Mouse (Mus musculus) heart, postnatal 4 days (tissue): ENCODE data around the gene Igf2bp1. TPM values are rescaled to one million over a fixed set of nuclear protein-coding genes. Genes with fewer than 3 reads are reported as not detected.

Experiments
- DNase-seq: peaks from one replicate; pipeline ENCODE4 v3.0.0; 2021
- total RNA-seq, 2 experiments: library from RNA; stranded (reverse); gene quantifications; 2 replicates each; pipeline ENCODE4 v1.2.3; 2021

Gene Igf2bp1
- total RNA-seq, result 10 to 100 TPM in 1 of 2 experiments, 1 to 10 TPM in 1; 6.3 to 10.6 TPM

- DNase-seq, result peak; percentile 58
Measured at GRCm38 (mm10) chr11:96005403-96006271, at the start of gene Igf2bp1. Igf2bp1 (minus strand) TSS chr11:96005940.

- DNase-seq, result no peak
Measured at GRCm38 (mm10) chr11:96050854-96051253, 45.1 kb upstream of the Igf2bp1 start.

GRCm38 (mm10) chr11:96049939-96050338, 44.2 kb upstream of the Igf2bp1 start:
- no peak for DNase-seq

- no peak for DNase-seq
Measured at GRCm38 (mm10) chr11:96047469-96048373, 42.0 kb upstream of the Igf2bp1 start.

GRCm38 (mm10) chr11:96046793-96047192, 41.1 kb upstream of the Igf2bp1 start:
- DNase-seq, result no peak

GRCm38 (mm10) chr11:96046028-96046427, 40.3 kb upstream of the Igf2bp1 start:
- no peak for DNase-seq

GRCm38 (mm10) chr11:96044803-96045567, 39.2 kb upstream of the Igf2bp1 start:
- no peak for DNase-seq

GRCm38 (mm10) chr11:96038560-96038959, 32.8 kb upstream of the Igf2bp1 start:
- DNase-seq, result no peak

GRCm38 (mm10) chr11:96037499-96037898, 31.8 kb upstream of the Igf2bp1 start:
- DNase-seq, result no peak

GRCm38 (mm10) chr11:96035133-96035532, 29.4 kb upstream of the Igf2bp1 start:
- DNase-seq, result peak; percentile 24

- peak; percentile 96 for DNase-seq
Measured at GRCm38 (mm10) chr11:96034596-96035052, 28.9 kb upstream of the Igf2bp1 start, which contains the start of gene Snf8. Snf8 (plus strand) TSS chr11:96034885.

GRCm38 (mm10) chr11:96034116-96034515, 28.4 kb upstream of the Igf2bp1 start:
- no peak for DNase-seq

GRCm38 (mm10) chr11:96033264-96033663, 27.5 kb upstream of the Igf2bp1 start:
- DNase-seq, result no peak

GRCm38 (mm10) chr11:96031701-96032100, 26.0 kb upstream of the Igf2bp1 start:
- no peak for DNase-seq

GRCm38 (mm10) chr11:96030571-96030970, 24.8 kb upstream of the Igf2bp1 start:
- no peak for DNase-seq

- no peak for DNase-seq
Measured at GRCm38 (mm10) chr11:96028130-96028529, 22.4 kb upstream of the Igf2bp1 start.

- no peak for DNase-seq
Measured at GRCm38 (mm10) chr11:96020622-96021021, 14.9 kb upstream of the Igf2bp1 start.

GRCm38 (mm10) chr11:96017941-96018351, 12.2 kb upstream of the Igf2bp1 start:
- no peak for DNase-seq

GRCm38 (mm10) chr11:96015421-96015820, 9.7 kb upstream of the Igf2bp1 start:
- no peak for DNase-seq

GRCm38 (mm10) chr11:96011982-96012381, 6.2 kb upstream of the Igf2bp1 start:
- DNase-seq, result no peak

GRCm38 (mm10) chr11:96008827-96009226, 3.1 kb upstream of the Igf2bp1 start:
- DNase-seq, result no peak
